Mouse (Mus musculus): Measurements from ENCODE around the gene Tbx4. TPM values are rescaled to one million over a fixed set of nuclear protein-coding genes. Genes with fewer than 3 reads are reported as not detected.
A peak's percentile ranks its signal among the peaks of the same experiment; 100 is the strongest.

The Tbx4 gene
- polyA plus RNA-seq, 1 experiment from 2014 or later, result 2.4 TPM

GRCm38 (mm10) chr11:85917091-85917992 lies 31.1 kb downstream of the Tbx4 start:
- ATAC-seq (ENCODE audit: insufficient number of reproducible peaks, insufficient read depth, low FRiP score, low TSS enrichment), result no peak
- Histone ChIP-seq H3K27me3 (peaks cover 10% of the 10 kb centered on the region), H3K27ac (peak overlapping the region; percentile 69), H3K4me2 (replicated peaks) (peak overlapping the region; percentile 31; the same call in 1 of the 2 replicates), H3K36me3 (no peaks in the 10 kb centered on the region), H3K4me3 (no peak overlapping the region), H3K9ac (no peak overlapping the region), H3K9me3 (no peaks in the 10 kb centered on the region), H3K4me1 (peaks cover 29% of the 10 kb centered on the region)
- WGBS, result 11% methylated on average over 12 of the region's 12 CpGs

- Histone ChIP-seq H3K9me3 (no peaks in the 10 kb centered on the region), H3K4me2 (replicated peaks) (peak overlapping the region; percentile 31), H3K27me3 (peaks cover 13% of the 10 kb centered on the region), H3K27ac (peak overlapping the region; percentile 69), H3K9ac (no peak overlapping the region), H3K36me3 (no peaks in the 10 kb centered on the region), H3K4me1 (peaks cover 29% of the 10 kb centered on the region), H3K4me3 (no peak overlapping the region)
- 6% methylated on average over 11 of the region's 11 CpGs for WGBS
- no peak for ATAC-seq (ENCODE audit: insufficient number of reproducible peaks, insufficient read depth, low FRiP score, low TSS enrichment)
These were observed 31.7 kb downstream of the Tbx4 start for GRCm38 (mm10) chr11:85917993-85918325.

GRCm38 (mm10) chr11:85918388-85918940 lies 32.2 kb downstream of the Tbx4 start:
- H3K9me3 ChIP-seq, result no peaks in the 10 kb centered on the region
- 21% methylated on average over 10 of the region's 10 CpGs for WGBS
- H3K36me3 ChIP-seq, result no peaks in the 10 kb centered on the region
- peaks cover 17% of the 10 kb centered on the region for H3K27me3 ChIP-seq
- H3K4me3 ChIP-seq, result no peak overlapping the region
- H3K4me1 ChIP-seq, result peaks cover 29% of the 10 kb centered on the region
- no peak overlapping the region for H3K9ac ChIP-seq
- H3K27ac ChIP-seq, result peak overlapping the region; percentile 69
- ATAC-seq (ENCODE audit: insufficient number of reproducible peaks, insufficient read depth, low FRiP score, low TSS enrichment), result no peak
- H3K4me2 ChIP-seq (replicated peaks), result peak overlapping the region; percentile 31

GRCm38 (mm10) chr11:85925294-85925743 lies 39.1 kb downstream of the Tbx4 start:
- H3K4me3 ChIP-seq, result peak overlapping the region; percentile 16
- H3K27ac ChIP-seq, result no peak overlapping the region
- H3K4me1 ChIP-seq, result peaks cover 12% of the 10 kb centered on the region
- H3K9me3 ChIP-seq, result no peaks in the 10 kb centered on the region
- no peak overlapping the region for H3K9ac ChIP-seq
- no peaks in the 10 kb centered on the region for H3K36me3 ChIP-seq
- WGBS, result 6% methylated on average over 19 of the region's 19 CpGs
- H3K27me3 ChIP-seq, result peaks cover 38% of the 10 kb centered on the region
- ATAC-seq (ENCODE audit: insufficient number of reproducible peaks, insufficient read depth, low FRiP score, low TSS enrichment), result no peak
- peak overlapping the region; percentile 48 for H3K4me2 ChIP-seq (replicated peaks)

GRCm38 (mm10) chr11:85926287-85926764 lies 40.1 kb downstream of the Tbx4 start:
- ATAC-seq (ENCODE audit: insufficient number of reproducible peaks, insufficient read depth, low FRiP score, low TSS enrichment), result no peak
- H3K4me1 ChIP-seq, result peaks cover 12% of the 10 kb centered on the region
- H3K9me3 ChIP-seq, result no peaks in the 10 kb centered on the region

GRCm38 (mm10) chr11:85928106-85928505 lies 41.9 kb downstream of the Tbx4 start:
- Histone ChIP-seq H3K4me1 (peaks cover 12% of the 10 kb centered on the region), H3K9ac (no peak overlapping the region), H3K4me2 (replicated peaks) (no peak overlapping the region), H3K9me3 (no peaks in the 10 kb centered on the region), H3K27ac (no peak overlapping the region), H3K4me3 (no peak overlapping the region), H3K36me3 (no peaks in the 10 kb centered on the region), H3K27me3 (peaks cover 32% of the 10 kb centered on the region)
- WGBS, result 75% methylated on average over 4 of the region's 4 CpGs
- ATAC-seq (ENCODE audit: insufficient number of reproducible peaks, insufficient read depth, low FRiP score, low TSS enrichment), result no peak

More at GRCm38 (mm10) chr11:85926287-85926764, 40.1 kb downstream of the Tbx4 start:
- Histone ChIP-seq H3K4me2 (replicated peaks) (peak overlapping the region; percentile 48), H3K9ac (no peak overlapping the region; the same call in 1 of the 2 replicates), H3K27ac (no peak overlapping the region), H3K4me3 (peak overlapping the region; percentile 22), H3K27me3 (peaks cover 35% of the 10 kb centered on the region), H3K36me3 (no peaks in the 10 kb centered on the region)
- 4% methylated on average over 16 of the region's 16 CpGs for WGBS

GRCm38 (mm10) chr11:85929651-85930050 lies 43.4 kb downstream of the Tbx4 start:
- no peak for ATAC-seq (ENCODE audit: insufficient number of reproducible peaks, insufficient read depth, low FRiP score, low TSS enrichment)
- Histone ChIP-seq H3K4me1 (peaks cover 12% of the 10 kb centered on the region), H3K27me3 (peaks cover 17% of the 10 kb centered on the region), H3K4me3 (no peak overlapping the region), H3K27ac (no peak overlapping the region), H3K9ac (no peak overlapping the region), H3K4me2 (replicated peaks) (no peak overlapping the region), H3K9me3 (no peaks in the 10 kb centered on the region), H3K36me3 (no peaks in the 10 kb centered on the region)
- WGBS, result 92% methylated on average over 6 of the region's 6 CpGs

- WGBS, result 25% methylated on average over 7 of the region's 7 CpGs
- ATAC-seq (ENCODE audit: insufficient number of reproducible peaks, insufficient read depth, low FRiP score, low TSS enrichment), result 0 out of 2 replicates have a peak, but pooled peaks have one; percentile 15
- peak overlapping the region; percentile 83 for H3K27ac ChIP-seq
These were observed 55.8 kb downstream of the Tbx4 start for GRCm38 (mm10) chr11:85941785-85942570.

GRCm38 (mm10) chr11:85948765-85949164 lies 62.5 kb downstream of the Tbx4 start:
- WGBS, result 88% methylated on average over 10 of the region's 10 CpGs
- Histone ChIP-seq H3K4me3 (no peak overlapping the region), H3K9me3 (no peaks in the 10 kb centered on the region), H3K4me2 (replicated peaks) (no peak overlapping the region), H3K27me3 (no peaks in the 10 kb centered on the region), H3K27ac (no peak overlapping the region), H3K36me3 (no peaks in the 10 kb centered on the region), H3K9ac (no peak overlapping the region), H3K4me1 (no peaks in the 10 kb centered on the region)
- no peak for ATAC-seq (ENCODE audit: insufficient number of reproducible peaks, insufficient read depth, low FRiP score, low TSS enrichment)

More at GRCm38 (mm10) chr11:85941785-85942570, 55.8 kb downstream of the Tbx4 start:
- Histone ChIP-seq H3K4me3 (no peak overlapping the region), H3K36me3 (no peaks in the 10 kb centered on the region), H3K9me3 (no peaks in the 10 kb centered on the region), H3K4me2 (replicated peaks) (no peak overlapping the region), H3K9ac (0 out of 2 replicates have a peak overlapping the region, but pooled peaks have one; percentile 7), H3K27me3 (no peaks in the 10 kb centered on the region), H3K4me1 (peaks cover 9% of the 10 kb centered on the region)

GRCm38 (mm10) chr11:85949749-85950148 lies 63.5 kb downstream of the Tbx4 start:
- no peak for ATAC-seq (ENCODE audit: insufficient number of reproducible peaks, insufficient read depth, low FRiP score, low TSS enrichment)
- 80% methylated on average over 2 of the region's 2 CpGs for WGBS
- no peak overlapping the region for H3K27ac ChIP-seq

GRCm38 (mm10) chr11:85952538-85952937 lies 66.3 kb downstream of the Tbx4 start:
- ATAC-seq (ENCODE audit: insufficient number of reproducible peaks, insufficient read depth, low FRiP score, low TSS enrichment), result no peak
- Histone ChIP-seq H3K4me1 (no peaks in the 10 kb centered on the region), H3K36me3 (no peaks in the 10 kb centered on the region), H3K9me3 (no peaks in the 10 kb centered on the region), H3K4me2 (replicated peaks) (no peak overlapping the region), H3K27ac (no peak overlapping the region), H3K4me3 (no peak overlapping the region), H3K27me3 (no peaks in the 10 kb centered on the region), H3K9ac (no peak overlapping the region)
- WGBS, result 87% methylated on average over 4 of the region's 4 CpGs

More at GRCm38 (mm10) chr11:85949749-85950148, 63.5 kb downstream of the Tbx4 start:
- no peak overlapping the region for H3K9ac ChIP-seq
- H3K27me3 ChIP-seq, result no peaks in the 10 kb centered on the region
- no peaks in the 10 kb centered on the region for H3K4me1 ChIP-seq
- H3K9me3 ChIP-seq, result no peaks in the 10 kb centered on the region
- H3K4me3 ChIP-seq, result no peak overlapping the region
- no peaks in the 10 kb centered on the region for H3K36me3 ChIP-seq
- no peak overlapping the region for H3K4me2 ChIP-seq (replicated peaks)
